11 mouse cellular contexts compared by ENCODE assay signal in the genomic region with DNA sequence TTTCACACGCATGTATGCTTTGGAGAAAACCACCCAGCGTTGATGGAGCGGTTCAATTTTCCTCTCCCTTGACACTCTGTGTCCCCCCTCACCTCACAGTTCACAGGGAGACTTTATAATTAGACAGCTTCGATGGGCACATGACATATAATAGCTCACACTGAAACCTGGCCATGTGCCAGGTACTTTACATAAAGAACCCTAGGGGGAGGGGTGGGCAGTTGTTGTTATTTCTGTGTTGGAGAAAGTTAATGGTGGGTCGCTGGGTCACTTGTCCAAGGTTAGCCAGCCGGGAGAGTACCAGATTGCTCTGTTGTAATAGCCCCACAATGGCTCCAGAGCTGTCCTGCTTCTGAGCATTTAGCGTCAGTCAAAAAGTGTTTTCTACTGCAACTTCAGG.
A peak's percentile ranks its signal among the peaks of the same experiment; 100 is the strongest.
DNase-seq lines count a peak whose midpoint lies in the region; ATAC-seq lines count a peak whose summit lies in the region.
"Had no signal": no experiment of that assay in that cellular context is flagged by ENCODE, and none has a peak within 500 bp of the region (broad histone marks: within the 10 kb centered on the region; RNA-seq: fewer than 3 reads in every experiment).

No protein-coding gene starts in this region.

- ATAC-seq in heart, embryonic 14.5 days (ENCODE audit: insufficient number of reproducible peaks, insufficient read depth, low FRiP score, low read depth) = peak; percentile 79
- ATAC-seq in embryonic facial prominence, embryonic 11.5 days (replicated peaks; ENCODE audit: insufficient number of reproducible peaks, low FRiP score, low TSS enrichment, low read depth) = no peak
- ATAC-seq in erythroblast, adult 5-6 weeks (replicated peaks; ENCODE audit: low FRiP score, poor library complexity, severe bottlenecking) = no peak
- ATAC-seq: activated CD4-positive, CD25-positive, alpha-beta regulatory T cell, adult 4 months; liver, embryonic 12.5 days had no signal

- 38% methylated on average over 7 of the region's 7 CpGs for WGBS in heart, embryonic 14.5 days
- WGBS in embryonic facial prominence, embryonic 11.5 days = 58% methylated on average over 7 of the region's 7 CpGs

- H3K36me3 ChIP-seq in heart, embryonic 14.5 days (ENCODE audit: control insufficient read depth, insufficient read depth, low read length) = no peaks in the 10 kb centered on the region
- no peaks in the 10 kb centered on the region for H3K36me3 ChIP-seq in embryonic facial prominence, embryonic 11.5 days (replicated peaks; ENCODE audit: control insufficient read depth, insufficient read depth, low read depth, low read length)
- H3K36me3 ChIP-seq: liver, embryonic 12.5 days had no signal

- H3K9ac ChIP-seq in heart, embryonic 14.5 days (ENCODE audit: low read length) = no peak overlapping the region
- H3K9ac ChIP-seq in embryonic facial prominence, embryonic 11.5 days (replicated peaks; ENCODE audit: low read length) = no peak overlapping the region
- H3K9ac ChIP-seq: liver, embryonic 12.5 days had no signal

- peaks cover 5 to 6% of the 10 kb centered on the region in 2 experiments; a peak in 2 of 4 replicates for H3K4me1 ChIP-seq in heart, embryonic 14.5 days (ENCODE audit: control insufficient read depth in 2 of 2, insufficient read depth in 2 of 2, low read length in 2 of 2)
- H3K4me1 ChIP-seq in embryonic facial prominence, embryonic 11.5 days (ENCODE audit: control insufficient read depth, insufficient read depth, low read length) = no peaks in the 10 kb centered on the region
- H3K4me1 ChIP-seq: liver, embryonic 12.5 days had no signal

- H3K9me3 ChIP-seq in heart, embryonic 14.5 days (ENCODE audit: control insufficient read depth, low read length) = peaks cover 13% of the 10 kb centered on the region
- 0 out of 2 replicates have a peak, but pooled peaks cover 2% of the 10 kb centered on the region for H3K9me3 ChIP-seq in embryonic facial prominence, embryonic 11.5 days (replicated peaks; ENCODE audit: control insufficient read depth, low read length)

- H3K4me3 ChIP-seq in heart, embryonic 14.5 days (ENCODE audit: control insufficient read depth in 1 of 2, insufficient read depth in 1 of 2, low read depth in 1 of 2, low read length in 2 of 2) = no peak overlapping the region
- H3K4me3 ChIP-seq in embryonic facial prominence, embryonic 11.5 days (ENCODE audit: low read depth, low read length) = no peak overlapping the region
- H3K4me3 ChIP-seq: gastrocnemius, adult 2 months; layer of hippocampus, adult 2 months; liver, embryonic 12.5 days had no signal

- no peak overlapping the region for H3K4me2 ChIP-seq in heart, embryonic 14.5 days (ENCODE audit: low read length)
- H3K4me2 ChIP-seq in embryonic facial prominence, embryonic 11.5 days (ENCODE audit: low read depth, low read length) = no peak overlapping the region
- H3K4me2 ChIP-seq: liver, embryonic 12.5 days had no signal

- peak overlapping the region; percentile 57 to 60 for H3K27ac ChIP-seq in heart, embryonic 14.5 days (replicated peaks in 1 of 2; ENCODE audit: control insufficient read depth in 1 of 2, insufficient read depth in 1 of 2, low read depth in 2 of 2, low read length in 2 of 2)
- no peak overlapping the region for H3K27ac ChIP-seq in embryonic facial prominence, embryonic 11.5 days (replicated peaks; ENCODE audit: low read depth, low read length)
- H3K27ac ChIP-seq: gastrocnemius, adult 2 months; layer of hippocampus, adult 2 months; liver, embryonic 12.5 days had no signal

- no peaks in the 10 kb centered on the region for H3K27me3 ChIP-seq in heart, embryonic 14.5 days (ENCODE audit: control insufficient read depth, insufficient read depth, low read length)
- no peaks in the 10 kb centered on the region for H3K27me3 ChIP-seq in embryonic facial prominence, embryonic 11.5 days (ENCODE audit: control insufficient read depth, insufficient read depth, low read length)
- H3K27me3 ChIP-seq: liver, embryonic 12.5 days had no signal

- no peak for DNase-seq in heart, adult 18-20 months
- DNase-seq in A20 (ENCODE audit: low read depth, low spot score) = peak; percentile 46
- peak; percentile 41 for DNase-seq in embryonic facial prominence, embryonic 11.5 days (ENCODE audit: low spot score)
- DNase-seq in kidney, adult 9 months = peak; percentile 7
- no peak for DNase-seq in left cerebral cortex, postnatal 36 days (ENCODE audit: low spot score in 2 of 2)
- DNase-seq: gastrocnemius, adult 2 months had no signal

- intact Hi-C loops in left cerebral cortex, postnatal 36 days (cut with DNase I) = no loop called here

Comparison
In these comparisons a context has a peak if more than half of its experiments do, and no peak if none do; other contexts are left out.
1. DNase-seq: peak in A20 (single experiment), embryonic facial prominence, embryonic 11.5 days (single experiment) and kidney, adult 9 months (single experiment); none in heart, adult 18-20 months (0 of 2) and left cerebral cortex, postnatal 36 days (0 of 2).